Mouse (Mus musculus) T-cell, adult 66 days (primary cell): ENCODE data around the gene Micu2. TPM values are rescaled to one million over a fixed set of nuclear protein-coding genes. Genes with fewer than 3 reads are reported as not detected.

ENCODE experiments used
- total RNA-seq, 2 experiments: library from RNA; stranded (reverse); gene quantifications; 3 replicates in 1 of 2; 4 replicates in 1 of 2; pipeline ENCODE4 v1.2.4; 2023

The Micu2 gene
- total RNA-seq = 10 to 100 TPM; 46.0 to 52.8 TPM

DNA sequence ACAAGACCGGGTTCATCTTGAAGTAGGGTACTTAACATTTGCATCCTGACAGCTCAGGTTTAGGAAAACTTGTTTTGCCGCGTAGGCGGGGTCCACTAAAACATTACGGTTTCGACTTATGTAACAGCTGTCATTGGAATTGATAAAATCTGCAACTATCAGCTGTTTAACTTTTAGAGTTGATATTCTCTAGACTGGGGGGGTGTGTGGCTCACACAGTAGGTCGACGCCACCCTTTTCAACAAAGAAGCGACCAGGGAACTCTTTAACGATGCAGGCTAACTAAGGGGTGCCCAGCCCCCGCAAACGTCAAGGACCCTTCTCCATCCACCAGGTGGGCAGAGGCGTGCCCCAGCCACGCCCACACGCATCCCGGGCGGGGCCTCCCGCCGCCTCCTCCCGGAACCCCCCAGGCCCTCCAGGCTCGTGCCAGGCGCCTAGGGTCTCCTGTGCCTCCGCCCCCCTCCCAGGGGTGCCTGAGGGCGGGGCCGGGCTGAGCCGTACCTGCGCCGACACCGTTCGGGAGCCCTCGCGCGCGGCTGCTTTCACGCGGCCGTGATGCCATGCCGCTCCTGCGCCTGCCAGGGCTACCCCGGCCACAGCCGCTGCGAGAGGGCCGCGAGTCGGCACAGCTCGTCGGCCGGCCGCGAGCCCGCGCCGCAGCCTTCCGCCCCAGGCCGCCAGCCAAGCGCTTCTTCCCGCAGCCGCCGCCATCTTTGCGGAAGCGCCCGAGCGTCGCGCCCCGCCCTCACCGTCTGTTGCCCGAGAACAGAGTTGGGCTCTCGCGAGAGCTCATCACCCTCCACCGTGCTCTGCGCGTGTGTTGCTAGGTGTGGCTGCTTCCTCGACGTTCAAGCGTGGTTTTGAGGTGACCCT lies at the start of gene Micu2:
Gene Micu2 (minus strand): TSS at position 737 of the 876 bp plus-strand sequence.

DNA sequence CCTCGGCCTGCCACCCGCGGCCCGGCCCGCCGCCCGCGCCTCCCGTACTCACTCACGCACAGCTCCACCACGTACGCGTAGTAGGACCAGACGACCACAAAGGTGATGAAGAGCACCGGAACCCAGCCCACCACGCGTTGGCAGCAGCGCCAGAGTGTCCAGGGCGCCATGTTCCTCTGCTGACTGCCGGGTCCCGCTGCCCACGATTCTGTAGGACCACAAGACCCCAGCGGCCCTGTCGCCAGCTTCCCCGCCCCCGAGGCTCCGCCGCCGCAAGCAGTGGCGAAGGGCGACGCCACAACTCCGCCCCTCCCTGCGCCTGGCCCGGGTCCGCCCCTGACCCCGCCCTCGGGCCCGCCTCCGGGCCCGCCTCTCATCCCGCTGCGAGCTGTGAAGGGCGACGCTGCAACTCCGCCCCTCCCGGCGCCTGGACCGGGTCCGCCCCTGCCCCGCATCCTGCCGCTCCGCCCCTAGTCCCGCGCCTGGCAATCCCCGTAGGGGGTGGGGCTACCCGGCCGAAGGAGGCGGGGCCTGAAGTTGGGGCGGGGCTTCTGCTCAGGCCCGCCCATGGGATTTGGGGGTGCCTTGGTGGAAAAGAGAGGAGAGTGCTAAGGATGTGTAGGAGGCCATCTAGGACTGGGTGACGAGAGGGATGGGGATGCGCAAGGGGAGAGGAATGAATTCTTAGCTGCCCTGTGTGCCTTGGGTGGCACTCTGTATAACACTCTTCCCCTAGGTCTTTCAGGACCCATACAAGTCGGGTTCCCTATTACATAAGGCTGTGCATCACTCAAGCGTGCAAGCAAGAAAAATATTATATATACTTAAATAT lies 108.8 kb downstream of the Micu2 start, which contains the start of gene Zdhhc20:
Gene Zdhhc20 (minus strand): TSS at position 266 of the 832 bp plus-strand sequence.

Other genes with a start within 250 kb of the Micu2 start
- 10 to 100 TPM; 51.1 to 55.2 TPM for gene Lats2, start 240.9 kb downstream of the Micu2 start, total RNA-seq
- gene Sap18, start 201.1 kb downstream of the Micu2 start, total RNA-seq = 10 to 100 TPM; 60.5 to 77.3 TPM
- gene Ska3, start 173.1 kb downstream of the Micu2 start, total RNA-seq = 1 to 10 TPM; 4.4 to 6.5 TPM
- gene Mrpl57, start 173.0 kb downstream of the Micu2 start, total RNA-seq = 10 to 100 TPM; 48.5 to 62.3 TPM
- gene Zdhhc20, start 109.0 kb downstream of the Micu2 start, total RNA-seq = 10 to 100 TPM; 81.8 to 85.1 TPM
- not detected for gene Fgf9, start 71.3 kb upstream of the Micu2 start, total RNA-seq